Mouse (Mus musculus) thymus, adult 2 months (tissue): ENCODE measurements around the gene Tnpo2.
A peak's percentile ranks its signal among the peaks of the same experiment; 100 is the strongest.

Source experiments
- CTCF ChIP-seq: fragments of 200-500 bp; IDR thresholded peaks from 2 replicates; pipeline ENCODE4 v1.5.1; 2012; ENCODE audit warnings: mild to moderate bottlenecking, control low read depth, low read length, moderate library complexity, borderline replicate concordance; ENCODE audit not compliant: control insufficient read depth, poor library complexity, insufficient read depth; ENCODE audit errors: extremely low read depth
- POLR2A ChIP-seq: fragments of 200-500 bp; IDR thresholded peaks from 2 replicates; pipeline ENCODE4 v1.6.1; 2012; ENCODE audit warnings: mild to moderate bottlenecking, low read length, control low read depth, moderate library complexity; ENCODE audit not compliant: control insufficient read depth, poor library complexity, insufficient read depth; ENCODE audit errors: extremely low read depth

GRCm38 (mm10) chr8:85071514-85072281, 35.0 kb downstream of the Tnpo2 start, which contains the start of gene Dhps:
- TF ChIP-seq POLR2A (peak; percentile 94), CTCF (0 out of 2 replicates have a peak, but pooled peaks have one; percentile 34)
